Mouse (Mus musculus): Measurements from ENCODE around the gene Ephb1.

Ephb1 gene

GRCm38 (mm10) chr9:102181276-102181675 lies 173.2 kb downstream of the Ephb1 start:
- in situ Hi-C loops (cut with MboI, MseI) = no loop called here

GRCm38 (mm10) chr9:102180486-102180885 lies 174.0 kb downstream of the Ephb1 start:
- in situ Hi-C loops (cut with MboI, MseI) = no loop called here

- in situ Hi-C loops (cut with MboI, MseI) = no loop called here
These were observed 174.4 kb downstream of the Ephb1 start for GRCm38 (mm10) chr9:102180070-102180469.

GRCm38 (mm10) chr9:102169706-102170105 lies 184.8 kb downstream of the Ephb1 start:
- in situ Hi-C loops (cut with MboI, MseI) = no loop called here

GRCm38 (mm10) chr9:102155876-102156275 lies 198.6 kb downstream of the Ephb1 start:
- in situ Hi-C loops (cut with MboI, MseI) = no loop called here

GRCm38 (mm10) chr9:102139181-102139580 lies 215.3 kb downstream of the Ephb1 start:
- in situ Hi-C loops (cut with MboI, MseI) = no loop called here

GRCm38 (mm10) chr9:102138671-102139070 lies 215.8 kb downstream of the Ephb1 start:
- in situ Hi-C loops (cut with MboI, MseI) = no loop called here

- in situ Hi-C loops (cut with MboI, MseI) = no loop called here
These were observed 216.3 kb downstream of the Ephb1 start for GRCm38 (mm10) chr9:102138187-102138586.

GRCm38 (mm10) chr9:102130506-102130905 lies 224.0 kb downstream of the Ephb1 start:
- in situ Hi-C loops (cut with MboI, MseI) = no loop called here

GRCm38 (mm10) chr9:102126510-102126909 lies 228.0 kb downstream of the Ephb1 start:
- in situ Hi-C loops (cut with MboI, MseI) = no loop called here

- in situ Hi-C loops (cut with MboI, MseI) = no loop called here
These were observed 231.5 kb downstream of the Ephb1 start for GRCm38 (mm10) chr9:102122880-102123453.

- in situ Hi-C loops (cut with MboI, MseI) = no loop called here
These were observed 235.1 kb downstream of the Ephb1 start for GRCm38 (mm10) chr9:102119422-102119821.

- in situ Hi-C loops (cut with MboI, MseI) = no loop called here
These were observed 239.2 kb downstream of the Ephb1 start for GRCm38 (mm10) chr9:102115326-102115725.

- in situ Hi-C loops (cut with MboI, MseI) = no loop called here
These were observed 243.0 kb downstream of the Ephb1 start for GRCm38 (mm10) chr9:102111471-102111870.

GRCm38 (mm10) chr9:102107978-102108377 lies 246.5 kb downstream of the Ephb1 start:
- in situ Hi-C loops (cut with MboI, MseI) = no loop called here

GRCm38 (mm10) chr9:102107213-102107612 lies 247.3 kb downstream of the Ephb1 start:
- in situ Hi-C loops (cut with MboI, MseI) = no loop called here

GRCm38 (mm10) chr9:102096825-102097224 lies 257.7 kb downstream of the Ephb1 start:
- in situ Hi-C loops (cut with MboI, MseI) = no loop called here

- in situ Hi-C loops (cut with MboI, MseI) = no loop called here
These were observed 265.9 kb downstream of the Ephb1 start for GRCm38 (mm10) chr9:102088598-102088997.

- in situ Hi-C loops (cut with MboI, MseI) = no loop called here
These were observed 268.3 kb downstream of the Ephb1 start for GRCm38 (mm10) chr9:102086053-102086706.

- in situ Hi-C loops (cut with MboI, MseI) = no loop called here
These were observed 269.0 kb downstream of the Ephb1 start for GRCm38 (mm10) chr9:102085477-102085876.

- in situ Hi-C loops (cut with MboI, MseI) = no loop called here
These were observed 273.6 kb downstream of the Ephb1 start for GRCm38 (mm10) chr9:102080934-102081333.

- in situ Hi-C loops (cut with MboI, MseI) = no loop called here
These were observed 275.3 kb downstream of the Ephb1 start for GRCm38 (mm10) chr9:102079151-102079550.

GRCm38 (mm10) chr9:102078238-102078637 lies 276.3 kb downstream of the Ephb1 start:
- in situ Hi-C loops (cut with MboI, MseI) = no loop called here

GRCm38 (mm10) chr9:102075539-102075938 lies 279.0 kb downstream of the Ephb1 start:
- in situ Hi-C loops (cut with MboI, MseI) = no loop called here
